Mouse (Mus musculus): ENCODE data around the gene Dlg2. TPM values are rescaled to one million over a fixed set of nuclear protein-coding genes. Genes with fewer than 3 reads are reported as not detected.

The Dlg2 gene
- polyA plus RNA-seq, 1 experiment from 2014 or later: 3.0 TPM

GRCm38 (mm10) chr7:91214921-91215320 is 738.4 kb downstream of the Dlg2 start:
- Histone ChIP-seq H3K4me2 (ENCODE audit: low read depth, low read length, severe bottlenecking) (no peak overlapping the region), H3K36me3 (ENCODE audit: control insufficient read depth, insufficient read depth, low read length) (no peaks in the 10 kb centered on the region), H3K27me3 (ENCODE audit: control insufficient read depth, insufficient read depth, low read length) (no peaks in the 10 kb centered on the region), H3K27ac (ENCODE audit: low read depth, low read length) (no peak overlapping the region), H3K9ac (ENCODE audit: low read length) (no peak overlapping the region), H3K9me3 (ENCODE audit: control insufficient read depth, low read length) (no peaks in the 10 kb centered on the region), H3K4me3 (ENCODE audit: low read depth, low read length) (no peak overlapping the region), H3K4me1 (replicated peaks; ENCODE audit: control insufficient read depth, insufficient read depth, low read length) (no peaks in the 10 kb centered on the region)
- WGBS: 44% methylated on average over 1 of the region's 1 CpGs
- ATAC-seq (replicated peaks; ENCODE audit: low FRiP score): no peak
- DNase-seq (ENCODE audit: low spot score): no peak

GRCm38 (mm10) chr7:91218321-91218987 is 742.0 kb downstream of the Dlg2 start:
- Histone ChIP-seq H3K36me3 (ENCODE audit: control insufficient read depth, insufficient read depth, low read length) (no peaks in the 10 kb centered on the region), H3K4me1 (replicated peaks; ENCODE audit: control insufficient read depth, insufficient read depth, low read length) (no peaks in the 10 kb centered on the region), H3K9ac (ENCODE audit: low read length) (no peak overlapping the region), H3K27ac (ENCODE audit: low read depth, low read length) (no peak overlapping the region), H3K27me3 (ENCODE audit: control insufficient read depth, insufficient read depth, low read length) (no peaks in the 10 kb centered on the region), H3K4me2 (ENCODE audit: low read depth, low read length, severe bottlenecking) (no peak overlapping the region), H3K4me3 (ENCODE audit: low read depth, low read length) (no peak overlapping the region), H3K9me3 (ENCODE audit: control insufficient read depth, low read length) (no peaks in the 10 kb centered on the region)
- 59% methylated on average over 7 of the region's 7 CpGs for WGBS
- DNase-seq (ENCODE audit: low spot score): no peak
- ATAC-seq (replicated peaks; ENCODE audit: low FRiP score): no peak

GRCm38 (mm10) chr7:91226442-91226841 is 750.0 kb downstream of the Dlg2 start:
- Histone ChIP-seq H3K9ac (ENCODE audit: low read length) (no peak overlapping the region), H3K36me3 (ENCODE audit: control insufficient read depth, insufficient read depth, low read length) (no peaks in the 10 kb centered on the region), H3K4me2 (ENCODE audit: low read depth, low read length, severe bottlenecking) (no peak overlapping the region), H3K27me3 (ENCODE audit: control insufficient read depth, insufficient read depth, low read length) (no peaks in the 10 kb centered on the region), H3K4me3 (ENCODE audit: low read depth, low read length) (no peak overlapping the region), H3K4me1 (replicated peaks; ENCODE audit: control insufficient read depth, insufficient read depth, low read length) (no peaks in the 10 kb centered on the region), H3K9me3 (ENCODE audit: control insufficient read depth, low read length) (no peaks in the 10 kb centered on the region), H3K27ac (ENCODE audit: low read depth, low read length) (no peak overlapping the region)
- ATAC-seq (replicated peaks; ENCODE audit: low FRiP score) (peak; percentile 78), DNase-seq (ENCODE audit: low spot score) (no peak)
- WGBS: 0% methylated on average over 5 of the region's 5 CpGs

GRCm38 (mm10) chr7:91241718-91242117 is 765.2 kb downstream of the Dlg2 start:
- ATAC-seq (replicated peaks; ENCODE audit: low FRiP score) (no peak), DNase-seq (ENCODE audit: low spot score) (no peak)
- no peaks in the 10 kb centered on the region for H3K9me3 ChIP-seq (ENCODE audit: control insufficient read depth, low read length)
- H3K27ac ChIP-seq (ENCODE audit: low read depth, low read length): no peak overlapping the region
- no peaks in the 10 kb centered on the region for H3K27me3 ChIP-seq (ENCODE audit: control insufficient read depth, insufficient read depth, low read length)
- no peak overlapping the region for H3K9ac ChIP-seq (ENCODE audit: low read length)
- no peaks in the 10 kb centered on the region for H3K4me1 ChIP-seq (replicated peaks; ENCODE audit: control insufficient read depth, insufficient read depth, low read length)
- H3K4me3 ChIP-seq (ENCODE audit: low read depth, low read length): no peak overlapping the region
- WGBS: 80% methylated on average over 4 of the region's 4 CpGs
- H3K4me2 ChIP-seq (ENCODE audit: low read depth, low read length, severe bottlenecking): no peak overlapping the region
- H3K36me3 ChIP-seq (ENCODE audit: control insufficient read depth, insufficient read depth, low read length): no peaks in the 10 kb centered on the region

- 0% methylated on average over 5 of the region's 5 CpGs for WGBS
- ATAC-seq (replicated peaks; ENCODE audit: low FRiP score): no peak
- DNase-seq (ENCODE audit: low spot score): no peak
- H3K4me1 ChIP-seq (replicated peaks; ENCODE audit: control insufficient read depth, insufficient read depth, low read length): peaks cover 2% of the 10 kb centered on the region
- no peak overlapping the region; the same call in 1 of the 2 replicates for H3K9ac ChIP-seq (ENCODE audit: low read length)
- H3K27ac ChIP-seq (ENCODE audit: low read depth, low read length): no peak overlapping the region
- H3K36me3 ChIP-seq (ENCODE audit: control insufficient read depth, insufficient read depth, low read length): no peaks in the 10 kb centered on the region
- H3K4me3 ChIP-seq (ENCODE audit: low read depth, low read length): peak overlapping the region; percentile 45
- peak overlapping the region; percentile 78 for H3K4me2 ChIP-seq (ENCODE audit: low read depth, low read length, severe bottlenecking)
- H3K27me3 ChIP-seq (ENCODE audit: control insufficient read depth, insufficient read depth, low read length): no peaks in the 10 kb centered on the region
- no peaks in the 10 kb centered on the region for H3K9me3 ChIP-seq (ENCODE audit: control insufficient read depth, low read length)
Observed at GRCm38 (mm10) chr7:91261672-91262030, 785.2 kb downstream of the Dlg2 start.

- Histone ChIP-seq H3K27me3 (ENCODE audit: control insufficient read depth, insufficient read depth, low read length) (no peaks in the 10 kb centered on the region), H3K36me3 (ENCODE audit: control insufficient read depth, insufficient read depth, low read length) (no peaks in the 10 kb centered on the region), H3K4me3 (ENCODE audit: low read depth, low read length) (peak overlapping the region; percentile 45), H3K4me1 (replicated peaks; ENCODE audit: control insufficient read depth, insufficient read depth, low read length) (peaks cover 2% of the 10 kb centered on the region), H3K4me2 (ENCODE audit: low read depth, low read length, severe bottlenecking) (peak overlapping the region; percentile 78), H3K9me3 (ENCODE audit: control insufficient read depth, low read length) (no peaks in the 10 kb centered on the region), H3K27ac (ENCODE audit: low read depth, low read length) (no peak overlapping the region), H3K9ac (ENCODE audit: low read length) (peak overlapping the region; percentile 54)
- DNase-seq (ENCODE audit: low spot score) (peak; percentile 77), ATAC-seq (replicated peaks; ENCODE audit: low FRiP score) (peak; percentile 89)
- under 1% methylated on average over 34 of the region's 34 CpGs for WGBS
Observed at GRCm38 (mm10) chr7:91262031-91262951, 785.8 kb downstream of the Dlg2 start.

- H3K4me3 ChIP-seq (ENCODE audit: low read depth, low read length): peak overlapping the region; percentile 45
- H3K4me1 ChIP-seq (replicated peaks; ENCODE audit: control insufficient read depth, insufficient read depth, low read length): peaks cover 2% of the 10 kb centered on the region
- H3K27ac ChIP-seq (ENCODE audit: low read depth, low read length): no peak overlapping the region
- ATAC-seq (replicated peaks; ENCODE audit: low FRiP score) (peak; percentile 11), DNase-seq (ENCODE audit: low spot score) (no peak)
- no peaks in the 10 kb centered on the region for H3K27me3 ChIP-seq (ENCODE audit: control insufficient read depth, insufficient read depth, low read length)
- peak overlapping the region; percentile 20; the same call in 1 of the 2 replicates for H3K9ac ChIP-seq (ENCODE audit: low read length)
- H3K9me3 ChIP-seq (ENCODE audit: control insufficient read depth, low read length): no peaks in the 10 kb centered on the region
- 6% methylated on average over 9 of the region's 9 CpGs for WGBS
- no peaks in the 10 kb centered on the region for H3K36me3 ChIP-seq (ENCODE audit: control insufficient read depth, insufficient read depth, low read length)
- peak overlapping the region; percentile 78 for H3K4me2 ChIP-seq (ENCODE audit: low read depth, low read length, severe bottlenecking)
Observed at GRCm38 (mm10) chr7:91262998-91263397, 786.5 kb downstream of the Dlg2 start.

GRCm38 (mm10) chr7:91267764-91268163 is 791.3 kb downstream of the Dlg2 start:
- WGBS: 41% methylated on average over 1 of the region's 1 CpGs

More at GRCm38 (mm10) chr7:91267764-91268163, 791.3 kb downstream of the Dlg2 start:
- no peak overlapping the region for H3K4me2 ChIP-seq (ENCODE audit: low read depth, low read length, severe bottlenecking)
- no peaks in the 10 kb centered on the region for H3K27me3 ChIP-seq (ENCODE audit: control insufficient read depth, insufficient read depth, low read length)
- ATAC-seq (replicated peaks; ENCODE audit: low FRiP score): no peak
- DNase-seq (ENCODE audit: low spot score): peak; percentile 62
- no peak overlapping the region for H3K9ac ChIP-seq (ENCODE audit: low read length)
- H3K27ac ChIP-seq (ENCODE audit: low read depth, low read length): no peak overlapping the region
- no peaks in the 10 kb centered on the region for H3K9me3 ChIP-seq (ENCODE audit: control insufficient read depth, low read length)
- peaks cover 2% of the 10 kb centered on the region for H3K4me1 ChIP-seq (replicated peaks; ENCODE audit: control insufficient read depth, insufficient read depth, low read length)
- no peaks in the 10 kb centered on the region for H3K36me3 ChIP-seq (ENCODE audit: control insufficient read depth, insufficient read depth, low read length)
- H3K4me3 ChIP-seq (ENCODE audit: low read depth, low read length): no peak overlapping the region

Measured in forebrain, embryonic 11.5 days (tissue).